Mouse (Mus musculus) myocyte (in vitro differentiated cells): ENCODE measurements around the gene Lin7b. TPM values are rescaled to one million over a fixed set of nuclear protein-coding genes. Genes with fewer than 3 reads are reported as not detected.

Source experiments
- H3K27me3 ChIP-seq: one replicate; pipeline ENCODE4 v1.6.1; 2011; ENCODE audit not compliant: control insufficient read depth, insufficient read depth, insufficient read length
- H3K36me3 ChIP-seq: one replicate; pipeline ENCODE4 v1.6.1; 2011; ENCODE audit not compliant: control insufficient read depth, insufficient read depth
- H3K4me2 ChIP-seq: one replicate; pipeline ENCODE4 v1.6.1; 2011; ENCODE audit warnings: low read depth, control low read depth
- H3K4me3 ChIP-seq: one replicate; pipeline ENCODE4 v1.5.1; 2011; ENCODE audit warnings: mild to moderate bottlenecking, control low read depth, moderate library complexity
- H3K79me2 ChIP-seq: one replicate; pipeline ENCODE4 v1.6.1; 2011; ENCODE audit not compliant: control insufficient read depth, insufficient read depth
- H3ac ChIP-seq: one replicate; pipeline ENCODE4 v1.6.1; 2011; ENCODE audit not compliant: control insufficient read depth, insufficient read length
- CEBPB ChIP-seq: IDR thresholded peaks from 2 replicates; pipeline ENCODE4 v1.6.1; 2011; ENCODE audit warnings: mild to moderate bottlenecking, moderate library complexity; ENCODE audit not compliant: poor library complexity, insufficient read depth, severe bottlenecking
- E2F4 ChIP-seq: IDR thresholded peaks from one replicate; pipeline ENCODE4 v1.6.1; 2011; ENCODE audit warnings: mild to moderate bottlenecking, control low read depth, moderate library complexity; ENCODE audit not compliant: insufficient read depth
- MAX ChIP-seq: IDR thresholded peaks from one replicate; pipeline ENCODE4 v1.6.1; 2011; ENCODE audit warnings: low read depth, mild to moderate bottlenecking, control low read depth
- MYOD1 ChIP-seq, 3 experiments: IDR thresholded peaks; one replicate each; pipeline ENCODE4 v1.6.1; 2011; ENCODE audit warnings: control low read depth in 2 of 3, low read depth in 2 of 3, mild to moderate bottlenecking in 2 of 3, moderate library complexity in 1 of 3; ENCODE audit not compliant: insufficient read length in 2 of 3, control insufficient read depth in 1 of 3
- MYOG ChIP-seq, 3 experiments: IDR thresholded peaks; one replicate each; pipeline ENCODE4 v1.6.1; 2011; ENCODE audit warnings: control low read depth in 2 of 3, low read depth in 2 of 3, mild to moderate bottlenecking in 2 of 3; ENCODE audit not compliant: insufficient read length in 2 of 3, control insufficient read depth in 1 of 3, insufficient read depth in 1 of 3
- POLR2A ChIP-seq: IDR thresholded peaks from one replicate; pipeline ENCODE4 v1.6.1; 2011; ENCODE audit warnings: low read depth, mild to moderate bottlenecking, control low read depth, moderate library complexity; ENCODE audit not compliant: insufficient read length
- POLR2AphosphoS2 ChIP-seq: IDR thresholded peaks from one replicate; pipeline ENCODE4 v1.6.1; 2011; ENCODE audit warnings: low read depth, control low read depth; ENCODE audit not compliant: insufficient read length
- REST ChIP-seq: IDR thresholded peaks from one replicate; pipeline ENCODE4 v1.6.1; 2011; ENCODE audit warnings: mild to moderate bottlenecking, control low read depth, moderate library complexity; ENCODE audit not compliant: insufficient read depth, insufficient read length
- SRF ChIP-seq: IDR thresholded peaks from one replicate; pipeline ENCODE4 v1.6.1; 2011; ENCODE audit warnings: low read depth; ENCODE audit not compliant: control insufficient read depth, insufficient read length
- TCF12 ChIP-seq: IDR thresholded peaks from one replicate; pipeline ENCODE4 v1.6.1; 2011; ENCODE audit warnings: mild to moderate bottlenecking, control low read depth; ENCODE audit not compliant: poor library complexity, insufficient read depth, severe bottlenecking
- TCF3 ChIP-seq: IDR thresholded peaks from one replicate; pipeline ENCODE4 v1.6.1; 2011; ENCODE audit warnings: low read depth, control low read depth; ENCODE audit not compliant: insufficient read length
- USF1 ChIP-seq: IDR thresholded peaks from one replicate; pipeline ENCODE4 v1.6.1; 2011; ENCODE audit warnings: low read depth, mild to moderate bottlenecking, control low read depth, moderate library complexity
- polyA plus RNA-seq: library from polyadenylated mRNA; unstranded; fragments of >200 nt; fragmentation: generic; extraction: Trizol; gene quantifications from one replicate; pipeline ENCODE4 v1.2.1, GENCODE M21; 2012; ENCODE audit warnings: missing spikeins

Lin7b gene
- polyA plus RNA-seq, 1 experiment = 2.4 TPM

- Histone ChIP-seq H3K36me3 (no peaks in the 10 kb centered on the region), H3K79me2 (no peaks in the 10 kb centered on the region), H3ac (peak overlapping the region; percentile 15), H3K4me2 (peak overlapping the region; percentile 96), H3K27me3 (peaks cover 21% of the 10 kb centered on the region), H3K4me3 (peak overlapping the region; percentile 3)
- TF ChIP-seq TCF12 (no peak), USF1 (no peak), CEBPB (no peak), MYOG (IDR thresholded peaks at IDR 0.05; ENCODE audit: control insufficient read depth in 1 of 3, insufficient read depth in 1 of 3, insufficient read length in 2 of 3, low read depth in 2 of 3) (no peak), TCF3 (no peak), SRF (no peak), REST (no peak), E2F4 (no peak), MAX (no peak), MYOD1 (IDR thresholded peaks at IDR 0.05; ENCODE audit: control insufficient read depth in 1 of 3, insufficient read length in 2 of 3, low read depth in 2 of 3) (no peak), POLR2A (no peak), POLR2AphosphoS2 (no peak)
Observed at GRCm38 (mm10) chr7:45413864-45414739, 43.7 kb upstream of the Lin7b start.

- H3K4me3 ChIP-seq = peak within 1 kb of the TSS; percentile 3
- TF ChIP-seq MAX (no peak), REST (no peak), POLR2A (no peak), TCF12 (no peak), E2F4 (no peak), MYOG (IDR thresholded peaks at IDR 0.05; ENCODE audit: control insufficient read depth in 1 of 3, insufficient read depth in 1 of 3, insufficient read length in 2 of 3, low read depth in 2 of 3) (no peak), TCF3 (no peak), CEBPB (no peak)
- no peaks in the 10 kb centered on the region for H3K36me3 ChIP-seq
- peaks cover 25% of the 10 kb centered on the region for H3K27me3 ChIP-seq
- peak within 1 kb of the TSS; percentile 96 for H3K4me2 ChIP-seq
- peak within 1 kb of the TSS; percentile 15 for H3ac ChIP-seq
- no peaks in the 10 kb centered on the region for H3K79me2 ChIP-seq
Observed at GRCm38 (mm10) chr7:45413113-45413863, 42.9 kb upstream of the Lin7b start, which contains the start of gene Ntf5. TSS of gene Ntf5 (plus strand) at chr7:45413695.

DNA sequence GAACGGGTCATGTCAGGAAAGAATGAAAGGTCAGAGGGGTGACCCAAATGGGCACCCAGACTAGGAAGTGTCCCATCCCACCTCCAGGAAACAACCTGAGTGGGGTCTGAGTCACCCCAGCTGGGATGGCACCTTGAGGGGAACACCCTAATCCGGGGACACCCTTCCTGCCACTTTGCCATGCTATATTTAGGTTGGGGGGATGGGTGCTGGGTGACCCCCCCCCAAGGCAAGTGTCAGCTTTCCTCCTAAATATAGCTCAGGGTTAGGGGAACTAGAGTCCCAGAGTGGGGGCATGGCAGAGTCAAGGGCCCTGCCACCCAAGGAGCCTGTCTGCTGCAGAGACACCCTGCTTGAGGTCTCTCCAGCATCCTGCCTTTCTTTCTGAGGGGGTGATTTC, 42.0 kb upstream of the Lin7b start:
- H3K27me3 ChIP-seq = peaks cover 25% of the 10 kb centered on the region
- H3K79me2 ChIP-seq = no peaks in the 10 kb centered on the region
- H3K36me3 ChIP-seq = no peaks in the 10 kb centered on the region
- no peak overlapping the region for H3K4me2 ChIP-seq
- H3K4me3 ChIP-seq = no peak overlapping the region
- no peak overlapping the region for H3ac ChIP-seq
- TF ChIP-seq MYOG (IDR thresholded peaks at IDR 0.05; ENCODE audit: control insufficient read depth in 1 of 3, insufficient read depth in 1 of 3, insufficient read length in 2 of 3, low read depth in 2 of 3) = no peak
- no peak for TF ChIP-seq REST

DNA sequence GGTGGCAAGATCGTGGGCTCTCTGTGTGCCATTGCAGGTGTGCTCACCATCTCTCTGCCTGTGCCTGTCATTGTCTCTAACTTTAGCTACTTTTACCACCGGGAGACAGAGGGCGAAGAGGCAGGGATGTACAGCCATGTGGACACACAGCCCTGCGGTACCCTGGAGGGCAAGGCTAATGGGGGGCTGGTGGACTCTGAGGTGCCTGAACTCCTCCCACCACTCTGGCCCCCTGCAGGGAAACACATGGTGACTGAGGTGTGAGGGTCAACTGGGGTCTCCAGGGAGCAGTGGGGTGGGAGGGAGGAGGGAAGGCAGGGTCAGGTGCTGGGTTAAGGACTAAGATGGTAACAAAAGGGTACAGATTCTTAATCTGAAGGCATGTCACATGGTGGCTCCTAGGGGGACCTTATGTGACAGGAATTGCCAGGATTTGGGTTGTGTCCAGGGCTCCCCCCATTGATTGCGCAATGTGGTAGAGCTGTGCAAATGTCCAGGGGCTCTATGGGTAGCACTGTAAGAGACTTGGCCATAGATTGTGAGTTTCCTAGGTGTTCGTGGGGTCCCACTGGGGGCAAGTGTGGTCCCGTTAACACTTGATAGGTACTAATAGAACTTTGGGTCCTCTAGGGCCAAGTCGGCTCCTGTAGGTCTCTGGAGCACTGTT, 39.2 kb upstream of the Lin7b start:
- peaks cover 26% of the 10 kb centered on the region for H3K27me3 ChIP-seq

GRCm38 (mm10) chr7:45408949-45409348, 38.6 kb upstream of the Lin7b start:
- Histone ChIP-seq H3K4me2 (no peak overlapping the region), H3K36me3 (no peaks in the 10 kb centered on the region), H3K4me3 (no peak overlapping the region), H3K79me2 (no peaks in the 10 kb centered on the region), H3ac (no peak overlapping the region), H3K27me3 (peaks cover 26% of the 10 kb centered on the region)
- TF ChIP-seq SRF (no peak), POLR2AphosphoS2 (no peak), REST (no peak), E2F4 (no peak), MAX (no peak), POLR2A (no peak), TCF3 (no peak), MYOG (IDR thresholded peaks at IDR 0.05; ENCODE audit: control insufficient read depth in 1 of 3, insufficient read depth in 1 of 3, insufficient read length in 2 of 3, low read depth in 2 of 3) (no peak), TCF12 (no peak), USF1 (no peak)

More for the DNA sequence above, 39.2 kb upstream of the Lin7b start:
- no peak overlapping the region for H3K4me2 ChIP-seq
- H3K79me2 ChIP-seq = no peaks in the 10 kb centered on the region
- H3K36me3 ChIP-seq = no peaks in the 10 kb centered on the region
- TF ChIP-seq MYOD1 (IDR thresholded peaks at IDR 0.05; ENCODE audit: control insufficient read depth in 1 of 3, insufficient read length in 2 of 3, low read depth in 2 of 3) (no peak), CEBPB (peak; percentile 77)
- no peak overlapping the region for H3ac ChIP-seq
- H3K4me3 ChIP-seq = no peak overlapping the region
